Mouse (Mus musculus) intestine, embryonic 14.5 days (tissue): ENCODE measurements at regions not wholly inside any gene's neighbourhood (a gene's known extent, or its start where the extent isn't known, plus 50 kb on each side); places are given as distances from the start of the nearest gene placed in this dataset. TPM values are rescaled to one million over a fixed set of nuclear protein-coding genes. Genes with fewer than 3 reads are reported as not detected.

Experiments used
- ATAC-seq: fragments of 200-750 bp; cut with Nextera tagmentation; replicated peaks from 2 replicates; pipeline ENCODE4 v1.8.0; 2017; ENCODE audit warnings: low read depth, moderate number of reproducible peaks, moderate TSS enrichment, moderate library complexity; ENCODE audit not compliant: low FRiP score, low TSS enrichment
- DNase-seq: peaks from one replicate; pipeline ENCODE4 v3.0.0-alpha.2; 2018; ENCODE audit warnings: low spot score
- H3K27ac ChIP-seq: fragments of 300-500 bp; sonication (generic); 2 replicates; pipeline ENCODE4 v1.5.1; 2014; ENCODE audit warnings: low read depth, mild to moderate bottlenecking, control low read depth
- H3K27me3 ChIP-seq: fragments of 300-500 bp; sonication (generic); replicated peaks from 2 replicates; pipeline ENCODE4 v1.6.1; 2014; ENCODE audit warnings: low read length, control low read depth; ENCODE audit not compliant: control insufficient read depth, insufficient read depth
- H3K36me3 ChIP-seq: fragments of 300-500 bp; sonication (generic); 2 replicates; pipeline ENCODE4 v1.6.1; 2014; ENCODE audit warnings: low read length, control low read depth; ENCODE audit not compliant: control insufficient read depth, insufficient read depth
- H3K4me1 ChIP-seq: fragments of 300-500 bp; sonication (generic); replicated peaks from 2 replicates; pipeline ENCODE4 v1.6.1; 2014; ENCODE audit warnings: low read length, control low read depth, mixed read lengths; ENCODE audit not compliant: control insufficient read depth, insufficient read depth
- H3K4me2 ChIP-seq: fragments of 300-500 bp; sonication (generic); 2 replicates; pipeline ENCODE4 v1.6.1; 2014; ENCODE audit warnings: low read length
- H3K4me3 ChIP-seq: fragments of 300-500 bp; sonication (generic); 2 replicates; pipeline ENCODE4 v1.5.1; 2014; ENCODE audit warnings: low read depth, low read length, control low read depth, mixed read lengths
- H3K9ac ChIP-seq: fragments of 300-500 bp; sonication (generic); 2 replicates; pipeline ENCODE4 v1.6.1; 2014; ENCODE audit warnings: mild to moderate bottlenecking, low read length
- H3K9me3 ChIP-seq: fragments of 300-500 bp; sonication (generic); 2 replicates; pipeline ENCODE4 v1.6.1; 2016; ENCODE audit warnings: low read length, control low read depth; ENCODE audit not compliant: control insufficient read depth
- WGBS: fragments of 180-500 bp; shearing (Covaris S2); extraction: QIAGEN DNeasy Blood & Tissue Kit; methylation state at CpG from one replicate; pipeline ENCODE4 v1.1.7; 2014; 5-methylcytosine and 5-hydroxymethylcytosine counted together
- microRNA-seq: library from miRNA; unstranded; fragments of <30 nt; microRNA quantifications from one replicate; pipeline ENCODE4, GENCODE M21; 2016

GRCm38 (mm10) chr3:35516517-35516916 is 237.4 kb upstream of the Atp11b start:
- H3K27ac ChIP-seq, result no peak overlapping the region
- no peaks in the 10 kb centered on the region for H3K4me1 ChIP-seq
- H3K4me3 ChIP-seq, result no peak overlapping the region
- no peaks in the 10 kb centered on the region for H3K9me3 ChIP-seq
- no peaks in the 10 kb centered on the region for H3K27me3 ChIP-seq
- no peak overlapping the region for H3K4me2 ChIP-seq
- ATAC-seq (no peak), DNase-seq (no peak)
- no peak overlapping the region for H3K9ac ChIP-seq
- H3K36me3 ChIP-seq, result no peaks in the 10 kb centered on the region
- 93% methylated on average over 4 of the region's 4 CpGs for WGBS

GRCm38 (mm10) chr3:35520131-35520530 is 233.8 kb upstream of the Atp11b start:
- no peaks in the 10 kb centered on the region for H3K36me3 ChIP-seq
- 87% methylated on average over 3 of the region's 3 CpGs for WGBS
- H3K4me2 ChIP-seq, result no peak overlapping the region
- ATAC-seq, result no peak
- H3K27ac ChIP-seq, result no peak overlapping the region
- H3K4me3 ChIP-seq, result no peak overlapping the region
- H3K9ac ChIP-seq, result no peak overlapping the region
- no peaks in the 10 kb centered on the region for H3K9me3 ChIP-seq
- H3K27me3 ChIP-seq, result no peaks in the 10 kb centered on the region
- no peak for DNase-seq
- no peaks in the 10 kb centered on the region for H3K4me1 ChIP-seq

GRCm38 (mm10) chr3:35547696-35548095 is 206.2 kb upstream of the Atp11b start:
- H3K4me1 ChIP-seq, result no peaks in the 10 kb centered on the region
- no peak for ATAC-seq
- DNase-seq, result no peak
- H3K4me2 ChIP-seq, result no peak overlapping the region
- no peak overlapping the region for H3K4me3 ChIP-seq
- H3K27me3 ChIP-seq, result no peaks in the 10 kb centered on the region
- H3K9me3 ChIP-seq, result no peaks in the 10 kb centered on the region
- no peaks in the 10 kb centered on the region for H3K36me3 ChIP-seq
- no peak overlapping the region for H3K27ac ChIP-seq
- no peak overlapping the region for H3K9ac ChIP-seq

- Histone ChIP-seq H3K27me3 (no peaks in the 10 kb centered on the region), H3K27ac (no peak overlapping the region), H3K9me3 (no peaks in the 10 kb centered on the region), H3K9ac (no peak overlapping the region), H3K4me3 (no peak overlapping the region), H3K4me2 (no peak overlapping the region), H3K4me1 (no peaks in the 10 kb centered on the region), H3K36me3 (no peaks in the 10 kb centered on the region)
- ATAC-seq (no peak), DNase-seq (no peak)
- WGBS, result 88% methylated on average over 9 of the region's 9 CpGs
Observed at GRCm38 (mm10) chr3:35551791-35552190, 202.1 kb upstream of the Atp11b start.

GRCm38 (mm10) chr3:35560425-35560824 is 193.5 kb upstream of the Atp11b start:
- no peaks in the 10 kb centered on the region for H3K9me3 ChIP-seq
- no peaks in the 10 kb centered on the region for H3K27me3 ChIP-seq
- no peak overlapping the region for H3K4me2 ChIP-seq
- 88% methylated on average over 10 of the region's 10 CpGs for WGBS
- H3K4me1 ChIP-seq, result no peaks in the 10 kb centered on the region
- H3K9ac ChIP-seq, result no peak overlapping the region
- H3K36me3 ChIP-seq, result no peaks in the 10 kb centered on the region
- DNase-seq (no peak), ATAC-seq (no peak)
- no peak overlapping the region for H3K4me3 ChIP-seq
- H3K27ac ChIP-seq, result no peak overlapping the region

- WGBS, result 24% methylated on average over 10 of the region's 10 CpGs
- DNase-seq (no peak), ATAC-seq (no peak)
- H3K9me3 ChIP-seq, result no peaks in the 10 kb centered on the region
- no peak overlapping the region for H3K27ac ChIP-seq
- no peaks in the 10 kb centered on the region for H3K36me3 ChIP-seq
- H3K4me3 ChIP-seq, result no peak overlapping the region
- H3K9ac ChIP-seq, result no peak overlapping the region
- H3K4me1 ChIP-seq, result no peaks in the 10 kb centered on the region
- no peaks in the 10 kb centered on the region for H3K27me3 ChIP-seq
- H3K4me2 ChIP-seq, result no peak overlapping the region
Observed at GRCm38 (mm10) chr3:35574402-35574801, 179.5 kb upstream of the Atp11b start.

Small RNAs in the stretch of these regions (microRNA-seq; reads per million reads assigned to microRNA genes)
- gene Gm25442, result not detected
